Mouse (Mus musculus): ENCODE results near the gene Ccdc88c.

GRCm38 (mm10) chr12:101028247-101028953 lies 456 bp downstream of the Ccdc88c start:
- TF ChIP-seq CTCF (IDR thresholded peaks at IDR 0.05; ENCODE audit: low read depth) (no peak), EP300 (optimal IDR thresholded peaks at IDR 0.05) (no peak)

Measured in stomach, postnatal 0 days (tissue).